8 mouse cellular contexts compared by ENCODE assay signal in the genomic region with DNA sequence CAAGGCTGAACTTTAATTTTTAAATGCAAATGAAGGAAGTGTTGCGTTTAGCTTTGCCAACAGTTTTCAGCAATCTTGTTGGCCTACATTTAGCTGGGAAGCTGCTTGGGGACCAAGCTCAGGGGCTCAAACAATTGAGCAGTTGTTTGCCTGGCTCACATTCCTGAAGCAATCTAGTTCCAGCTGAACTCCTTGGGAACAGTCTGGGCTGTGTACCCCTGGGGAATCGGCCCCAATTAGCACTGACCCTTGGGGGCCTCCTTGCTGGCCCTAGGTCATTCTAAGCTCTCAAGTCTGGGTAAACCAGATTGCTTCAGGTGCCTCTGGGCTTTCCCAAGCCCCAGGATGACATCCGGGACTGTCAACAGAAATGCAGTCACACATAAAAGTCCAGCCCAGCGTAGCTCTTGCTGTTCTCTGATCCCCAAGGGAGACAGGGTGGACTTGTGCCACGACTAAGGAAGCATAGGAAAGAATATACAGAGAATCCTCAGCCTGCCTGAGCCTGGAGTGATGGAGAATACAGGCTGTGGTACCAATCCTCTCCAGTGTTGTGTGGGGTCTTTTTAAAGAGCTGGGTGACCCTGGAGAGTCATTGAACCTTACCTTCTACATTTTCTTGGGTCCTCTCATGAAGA.
A peak's percentile ranks its signal among the peaks of the same experiment; 100 is the strongest.
DNase-seq lines count a peak whose midpoint lies in the region; ATAC-seq lines count a peak whose summit lies in the region.

No protein-coding gene starts in this region.

- H3K9me3 ChIP-seq in kidney, embryonic 16.5 days (ENCODE audit: low read length) = no peaks in the 10 kb centered on the region
- no peaks in the 10 kb centered on the region for H3K9me3 ChIP-seq in forebrain, embryonic 14.5 days (replicated peaks; ENCODE audit: control insufficient read depth, low read length)
- no peaks in the 10 kb centered on the region for H3K9me3 ChIP-seq in hindbrain, embryonic 16.5 days (ENCODE audit: control insufficient read depth, low read length)
- no peaks in the 10 kb centered on the region for H3K9me3 ChIP-seq in neural tube, embryonic 13.5 days

- no peaks in the 10 kb centered on the region for H3K36me3 ChIP-seq in kidney, embryonic 16.5 days (ENCODE audit: insufficient read depth, low read length)
- H3K36me3 ChIP-seq in forebrain, embryonic 14.5 days (ENCODE audit: control insufficient read depth, insufficient read depth, low read length) = no peaks in the 10 kb centered on the region
- H3K36me3 ChIP-seq in hindbrain, embryonic 16.5 days (ENCODE audit: control insufficient read depth, insufficient read depth, low read length) = no peaks in the 10 kb centered on the region
- H3K36me3 ChIP-seq in neural tube, embryonic 13.5 days = no peaks in the 10 kb centered on the region

- no peak overlapping the region for H3K27ac ChIP-seq in kidney, embryonic 16.5 days (ENCODE audit: low read length)
- H3K27ac ChIP-seq in forebrain, embryonic 14.5 days (ENCODE audit: low read depth, low read length) = peak overlapping the region; percentile 65; the same call in 1 of the 2 replicates
- peak overlapping the region; percentile 57 for H3K27ac ChIP-seq in hindbrain, embryonic 16.5 days (ENCODE audit: low read depth, low read length)
- peak overlapping the region; percentile 79 for H3K27ac ChIP-seq in neural tube, embryonic 13.5 days (replicated peaks)

- 52% methylated on average over 5 of the region's 5 CpGs for WGBS in kidney, embryonic 16.5 days
- WGBS in forebrain, embryonic 14.5 days = 20% methylated on average over 5 of the region's 5 CpGs
- WGBS in hindbrain, embryonic 16.5 days = 24% methylated on average over 5 of the region's 5 CpGs
- 24% methylated on average over 5 of the region's 5 CpGs for WGBS in neural tube, embryonic 13.5 days

- no peak overlapping the region for H3K9ac ChIP-seq in kidney, embryonic 16.5 days (replicated peaks; ENCODE audit: low read length)
- no peak overlapping the region for H3K9ac ChIP-seq in forebrain, embryonic 14.5 days (ENCODE audit: low read length)
- H3K9ac ChIP-seq in hindbrain, embryonic 16.5 days (ENCODE audit: low read depth, low read length) = no peak overlapping the region
- no peak overlapping the region for H3K9ac ChIP-seq in neural tube, embryonic 13.5 days

- H3K27me3 ChIP-seq in kidney, embryonic 16.5 days (ENCODE audit: insufficient read depth, low read length) = no peaks in the 10 kb centered on the region
- no peaks in the 10 kb centered on the region for H3K27me3 ChIP-seq in forebrain, embryonic 14.5 days (replicated peaks; ENCODE audit: control insufficient read depth, insufficient read depth, low read length)
- no peaks in the 10 kb centered on the region for H3K27me3 ChIP-seq in hindbrain, embryonic 16.5 days (replicated peaks; ENCODE audit: control insufficient read depth, insufficient read depth, low read length)
- 0 out of 2 replicates have a peak, but pooled peaks cover 3% of the 10 kb centered on the region for H3K27me3 ChIP-seq in neural tube, embryonic 13.5 days

- no peak overlapping the region for H3K4me2 ChIP-seq in kidney, embryonic 16.5 days (replicated peaks; ENCODE audit: low read depth, low read length)
- H3K4me2 ChIP-seq in forebrain, embryonic 14.5 days (ENCODE audit: low read length) = no peak overlapping the region
- H3K4me2 ChIP-seq in hindbrain, embryonic 16.5 days (ENCODE audit: low read length) = no peak overlapping the region
- H3K4me2 ChIP-seq in neural tube, embryonic 13.5 days = no peak overlapping the region

- peak; percentile 46; the same call in 1 of the 2 replicates for ATAC-seq in kidney, embryonic 16.5 days (ENCODE audit: low FRiP score, low TSS enrichment)
- peak; percentile 74 for ATAC-seq in forebrain, embryonic 14.5 days
- peak; percentile 77 for ATAC-seq in hindbrain, embryonic 16.5 days
- 0 out of 2 replicates have a peak, but pooled peaks have one; percentile 25 for ATAC-seq in neural tube, embryonic 13.5 days (ENCODE audit: low read depth)

- no peak overlapping the region for H3K4me3 ChIP-seq in kidney, embryonic 16.5 days (ENCODE audit: low read length)
- H3K4me3 ChIP-seq in forebrain, embryonic 14.5 days (ENCODE audit: low read depth, low read length) = no peak overlapping the region
- no peak overlapping the region for H3K4me3 ChIP-seq in hindbrain, embryonic 16.5 days (ENCODE audit: low read length)
- H3K4me3 ChIP-seq in neural tube, embryonic 13.5 days = no peak overlapping the region

- H3K4me1 ChIP-seq in kidney, embryonic 16.5 days (ENCODE audit: insufficient read depth, low read length) = 0 out of 2 replicates have a peak, but pooled peaks cover 8% of the 10 kb centered on the region
- H3K4me1 ChIP-seq in forebrain, embryonic 14.5 days (ENCODE audit: control insufficient read depth, insufficient read depth, low read length) = peaks cover 19% of the 10 kb centered on the region
- H3K4me1 ChIP-seq in hindbrain, embryonic 16.5 days (ENCODE audit: control insufficient read depth, insufficient read depth, low read depth, low read length) = peaks cover 13% of the 10 kb centered on the region
- peaks cover 38% of the 10 kb centered on the region for H3K4me1 ChIP-seq in neural tube, embryonic 13.5 days (replicated peaks)

- no peak for DNase-seq in kidney, postnatal 36 days
- DNase-seq in forebrain, embryonic 14.5 days (ENCODE audit: low spot score) = peak; percentile 75
- no peak for DNase-seq in ovary, postnatal 36 days (ENCODE audit: low spot score)
- no peak for DNase-seq in urinary bladder, postnatal 36 days (ENCODE audit: low spot score in 2 of 2)
- no peak for DNase-seq in testis, postnatal 10 days (ENCODE audit: low spot score)

Comparison
In these comparisons a context has a peak if more than half of its experiments do, and no peak if none do; other contexts are left out.
1. ATAC-seq: peak in every context shown above with its lines; median percentile 77 in hindbrain, embryonic 16.5 days; 74 in forebrain, embryonic 14.5 days; 46 in kidney, embryonic 16.5 days; 25 in neural tube, embryonic 13.5 days.